Mouse (Mus musculus): ENCODE measurements around the gene Gm3020.
"Not testable (repeated sequence)": the region's sequence is repeated elsewhere in the genome, so short reads cannot be mapped to it uniquely, and the experiment has no call there.

- TF ChIP-seq CTCF (conservative IDR thresholded peaks at IDR 0.05; ENCODE audit: low read length); NANOG (IDR thresholded peaks at IDR 0.05; ENCODE audit: borderline replicate concordance, low read length); POU5F1 (IDR thresholded peaks at IDR 0.05; ENCODE audit: borderline replicate concordance, low read length): not testable (repeated sequence)
Observed at GRCm38 (mm10) chr14:3634212-3634611, 17.6 kb upstream of the Gm3020 start, which contains the start of gene Gm3012.

Data from E14TG2a.4 (cell line).